Mouse (Mus musculus): Measurements from ENCODE around the gene Rpl9-ps6.

DNA sequence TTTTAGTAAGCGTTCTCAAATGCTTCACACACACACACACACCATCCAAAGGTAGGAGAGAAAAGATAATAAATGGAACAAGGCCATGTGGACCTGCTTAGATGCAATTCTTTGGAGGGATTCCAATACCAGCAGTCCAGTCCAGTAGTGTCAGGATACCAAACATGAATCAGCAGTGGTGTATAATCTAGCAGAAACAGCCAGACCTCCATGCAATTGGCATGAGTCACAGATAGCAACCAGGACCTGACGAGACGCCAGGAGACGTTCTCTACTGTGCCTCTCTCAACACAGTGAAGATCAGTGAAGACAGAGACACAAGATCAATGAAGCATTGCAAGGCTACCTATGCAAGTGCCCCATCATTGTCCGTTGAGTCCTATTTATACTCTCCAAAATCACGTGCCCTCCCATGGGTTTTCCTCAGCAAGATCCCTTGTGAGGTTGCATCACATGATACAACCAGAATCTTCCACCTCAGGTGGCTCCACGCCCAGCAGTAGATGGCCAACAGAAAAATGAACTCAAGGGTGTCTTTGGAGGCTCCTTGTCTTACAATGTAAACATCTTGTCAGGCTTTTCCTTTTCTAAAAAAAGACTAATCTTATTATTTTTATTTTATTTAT lies 49.6 kb downstream of the Rpl9-ps6 start:
- no peak for TF ChIP-seq CTCF (IDR thresholded peaks at IDR 0.05; ENCODE audit: extremely low read depth, insufficient read length, insufficient replicate concordance, low read depth, low read length)
- TF ChIP-seq POLR2A (IDR thresholded peaks at IDR 0.05; ENCODE audit: low read depth, low read length): no peak

All from small intestine, adult 2 months (tissue).